Mouse (Mus musculus) gonadal fat pad, adult 2 months (tissue): ENCODE results near the gene Heg1. TPM values are rescaled to one million over a fixed set of nuclear protein-coding genes. Genes with fewer than 3 reads are reported as not detected.

Source experiments
- DNase-seq: peaks from one replicate; pipeline ENCODE4 v3.0.0-alpha.2; 2012; ENCODE audit warnings: low read depth
- polyA plus RNA-seq: library from polyadenylated mRNA; depleted of rRNA; stranded (reverse); fragments of >200 nt; gene quantifications from 2 replicates; pipeline ENCODE4 v1.2.3, GENCODE M21; 2012; rRNA removed

Heg1 gene
- polyA plus RNA-seq, 1 experiment, result 64.6 TPM

GRCm38 (mm10) chr16:33820269-33821178, 136.4 kb downstream of the Heg1 start:
- no peak for DNase-seq

Other genes starting within 250 kb of the Heg1 start
- 0.85 and 1.0 TPM in 2 replicates for gene Slc12a8, start 167.0 kb upstream of the Heg1 start, polyA plus RNA-seq
- gene Muc13, start 109.7 kb downstream of the Heg1 start, polyA plus RNA-seq, result 0.15 and 0.53 TPM in 2 replicates
- 84.2 and 118 TPM in 2 replicates for gene Itgb5, start 145.3 kb downstream of the Heg1 start, polyA plus RNA-seq